Mouse (Mus musculus) hindbrain, embryonic 14.5 days (tissue): ENCODE measurements at regions not wholly inside any gene's neighbourhood (a gene's known extent, or its start where the extent isn't known, plus 50 kb on each side); places are given as distances from the start of the nearest gene placed in this dataset.
A peak's percentile ranks its signal among the peaks of the same experiment; 100 is the strongest.

Source experiments
- ATAC-seq: fragments of 200-750 bp; cut with Nextera tagmentation; 2 replicates; pipeline ENCODE4 v1.8.0; 2017; ENCODE audit warnings: moderate number of reproducible peaks, mild to moderate bottlenecking, moderate TSS enrichment, moderate library complexity; ENCODE audit not compliant: low FRiP score
- DNase-seq: peaks from one replicate; pipeline ENCODE4 v3.0.0-alpha.2; 2015; ENCODE audit warnings: low spot score
- H3K27ac ChIP-seq: fragments of 300-500 bp; sonication (generic); 2 replicates; pipeline ENCODE4 v1.5.1; 2014; ENCODE audit warnings: mild to moderate bottlenecking, moderate library complexity
- H3K27me3 ChIP-seq: fragments of 300-500 bp; sonication (generic); 2 replicates; pipeline ENCODE4 v1.6.1; 2014; ENCODE audit warnings: mild to moderate bottlenecking, low read length, mixed read lengths; ENCODE audit not compliant: control insufficient read depth, insufficient read depth
- H3K36me3 ChIP-seq: fragments of 300-500 bp; sonication (generic); replicated peaks from 2 replicates; pipeline ENCODE4 v1.6.1; 2014; ENCODE audit not compliant: control insufficient read depth, insufficient read depth
- H3K4me1 ChIP-seq: fragments of 300-500 bp; sonication (generic); replicated peaks from 2 replicates; pipeline ENCODE4 v1.6.1; 2014; ENCODE audit warnings: antibody characterized with exemption, low read length, mixed read lengths; ENCODE audit not compliant: control insufficient read depth, insufficient read depth
- H3K4me2 ChIP-seq: fragments of 300-500 bp; sonication (generic); replicated peaks from 2 replicates; pipeline ENCODE4 v1.6.1; 2014; ENCODE audit warnings: mild to moderate bottlenecking, moderate library complexity
- H3K4me3 ChIP-seq: fragments of 300-500 bp; sonication (generic); replicated peaks from 2 replicates; pipeline ENCODE4 v1.5.1; 2014; ENCODE audit warnings: mild to moderate bottlenecking, low read length
- H3K9ac ChIP-seq: fragments of 300-500 bp; sonication (generic); 2 replicates; pipeline ENCODE4 v1.6.1; 2014
- H3K9me3 ChIP-seq: fragments of 300-500 bp; sonication (generic); 2 replicates; pipeline ENCODE4 v1.6.1; 2016; ENCODE audit warnings: low read length; ENCODE audit not compliant: control insufficient read depth
- WGBS: fragments of 180-500 bp; shearing (Covaris S2); extraction: QIAGEN DNeasy Blood & Tissue Kit; methylation state at CpG from one replicate; pipeline ENCODE4 v1.1.7; 2014; 5-methylcytosine and 5-hydroxymethylcytosine counted together

GRCm38 (mm10) chr13:48042572-48042971 lies 218.5 kb upstream of the Id4 start:
- 43% methylated on average over 6 of the region's 6 CpGs for WGBS

GRCm38 (mm10) chr13:48046201-48046750 lies 214.8 kb upstream of the Id4 start:
- DNase-seq (no peak), ATAC-seq (no peak)
- Histone ChIP-seq H3K4me3 (no peak overlapping the region), H3K9ac (no peak overlapping the region), H3K36me3 (no peaks in the 10 kb centered on the region), H3K4me1 (no peaks in the 10 kb centered on the region), H3K4me2 (peak overlapping the region; percentile 8; the same call in 1 of the 2 replicates), H3K27ac (no peak overlapping the region), H3K27me3 (no peaks in the 10 kb centered on the region), H3K9me3 (no peaks in the 10 kb centered on the region)
- WGBS, result 51% methylated on average over 25 of the region's 25 CpGs

More at GRCm38 (mm10) chr13:48042572-48042971, 218.5 kb upstream of the Id4 start:
- Histone ChIP-seq H3K9ac (no peak overlapping the region), H3K4me2 (no peak overlapping the region), H3K27ac (no peak overlapping the region), H3K9me3 (no peaks in the 10 kb centered on the region), H3K36me3 (no peaks in the 10 kb centered on the region), H3K4me3 (no peak overlapping the region), H3K27me3 (no peaks in the 10 kb centered on the region), H3K4me1 (no peaks in the 10 kb centered on the region)
- ATAC-seq, result no peak
- no peak for DNase-seq

GRCm38 (mm10) chr13:48049796-48050195 lies 211.2 kb upstream of the Id4 start:
- Histone ChIP-seq H3K27me3 (no peaks in the 10 kb centered on the region), H3K36me3 (no peaks in the 10 kb centered on the region), H3K4me3 (no peak overlapping the region), H3K27ac (no peak overlapping the region), H3K9ac (no peak overlapping the region), H3K4me2 (no peak overlapping the region), H3K4me1 (no peaks in the 10 kb centered on the region), H3K9me3 (no peaks in the 10 kb centered on the region)
- ATAC-seq (no peak), DNase-seq (no peak)
- WGBS, result 90% methylated on average over 6 of the region's 6 CpGs

- Histone ChIP-seq H3K27ac (no peak overlapping the region), H3K36me3 (no peaks in the 10 kb centered on the region), H3K9me3 (no peaks in the 10 kb centered on the region), H3K4me3 (no peak overlapping the region), H3K4me2 (no peak overlapping the region), H3K9ac (no peak overlapping the region), H3K27me3 (no peaks in the 10 kb centered on the region), H3K4me1 (peaks cover 6% of the 10 kb centered on the region)
- ATAC-seq (no peak), DNase-seq (no peak)
These were observed 186.4 kb upstream of the Id4 start for GRCm38 (mm10) chr13:48074630-48075029.

GRCm38 (mm10) chr13:48075315-48075714 lies 185.7 kb upstream of the Id4 start:
- WGBS, result 87% methylated on average over 5 of the region's 5 CpGs

GRCm38 (mm10) chr13:48078214-48078613 lies 182.8 kb upstream of the Id4 start:
- ATAC-seq (peak; percentile 74), DNase-seq (peak; percentile 55)
- H3K27ac ChIP-seq, result peak overlapping the region; percentile 77
- H3K9ac ChIP-seq, result no peak overlapping the region
- H3K9me3 ChIP-seq, result no peaks in the 10 kb centered on the region
- no peaks in the 10 kb centered on the region for H3K27me3 ChIP-seq
- H3K4me1 ChIP-seq, result peaks cover 6% of the 10 kb centered on the region
- H3K4me3 ChIP-seq, result no peak overlapping the region
- H3K4me2 ChIP-seq, result peak overlapping the region; percentile 26
- H3K36me3 ChIP-seq, result no peaks in the 10 kb centered on the region
- WGBS, result 23% methylated on average over 12 of the region's 12 CpGs

More at GRCm38 (mm10) chr13:48075315-48075714, 185.7 kb upstream of the Id4 start:
- Histone ChIP-seq H3K4me2 (no peak overlapping the region), H3K36me3 (no peaks in the 10 kb centered on the region), H3K27me3 (no peaks in the 10 kb centered on the region), H3K9me3 (no peaks in the 10 kb centered on the region), H3K4me1 (peaks cover 6% of the 10 kb centered on the region), H3K9ac (no peak overlapping the region), H3K4me3 (no peak overlapping the region), H3K27ac (no peak overlapping the region)
- DNase-seq (no peak), ATAC-seq (no peak)

- no peak overlapping the region for H3K27ac ChIP-seq
These were observed 177.7 kb upstream of the Id4 start for GRCm38 (mm10) chr13:48083294-48083693.

GRCm38 (mm10) chr13:48083807-48084206 lies 177.2 kb upstream of the Id4 start:
- Histone ChIP-seq H3K4me1 (no peaks in the 10 kb centered on the region), H3K27ac (no peak overlapping the region), H3K4me2 (no peak overlapping the region), H3K36me3 (no peaks in the 10 kb centered on the region), H3K27me3 (no peaks in the 10 kb centered on the region), H3K9ac (no peak overlapping the region), H3K4me3 (no peak overlapping the region), H3K9me3 (no peaks in the 10 kb centered on the region)
- no peak for DNase-seq
- ATAC-seq, result no peak

More at GRCm38 (mm10) chr13:48083294-48083693, 177.7 kb upstream of the Id4 start:
- peaks cover under 1% of the 10 kb centered on the region; the same call in 1 of the 2 replicates for H3K4me1 ChIP-seq
- no peak overlapping the region for H3K4me3 ChIP-seq
- H3K4me2 ChIP-seq, result no peak overlapping the region
- ATAC-seq, result no peak
- DNase-seq, result no peak
- WGBS, result 84% methylated on average over 2 of the region's 2 CpGs
- no peaks in the 10 kb centered on the region for H3K9me3 ChIP-seq
- H3K9ac ChIP-seq, result no peak overlapping the region
- H3K27me3 ChIP-seq, result no peaks in the 10 kb centered on the region
- H3K36me3 ChIP-seq, result no peaks in the 10 kb centered on the region

GRCm38 (mm10) chr13:48094275-48095035 lies 166.6 kb upstream of the Id4 start:
- H3K9ac ChIP-seq, result no peak overlapping the region
- H3K4me2 ChIP-seq, result no peak overlapping the region
- WGBS, result 70% methylated on average over 16 of the region's 16 CpGs
- no peaks in the 10 kb centered on the region for H3K9me3 ChIP-seq
- H3K27me3 ChIP-seq, result no peaks in the 10 kb centered on the region
- 0 out of 2 replicates have a peak, but pooled peaks cover 3% of the 10 kb centered on the region for H3K4me1 ChIP-seq
- no peak overlapping the region for H3K27ac ChIP-seq
- DNase-seq (no peak), ATAC-seq (no peak)
- H3K4me3 ChIP-seq, result no peak overlapping the region
- no peaks in the 10 kb centered on the region for H3K36me3 ChIP-seq
